Mouse (Mus musculus) embryonic fibroblast, embryonic 13.5 days (primary cell): ENCODE measurements around the gene Hunk.

ENCODE experiments used
- CTCF ChIP-seq: IDR thresholded peaks from 2 replicates; pipeline ENCODE4 v1.5.1; 2011; ENCODE audit warnings: mild to moderate bottlenecking, control low read depth, low read length, moderate library complexity, borderline replicate concordance; ENCODE audit not compliant: insufficient read depth
- POLR2A ChIP-seq: IDR thresholded peaks from 2 replicates; pipeline ENCODE4 v1.6.1; 2011; ENCODE audit warnings: low read depth, mild to moderate bottlenecking, control low read depth, low read length, moderate library complexity

DNA sequence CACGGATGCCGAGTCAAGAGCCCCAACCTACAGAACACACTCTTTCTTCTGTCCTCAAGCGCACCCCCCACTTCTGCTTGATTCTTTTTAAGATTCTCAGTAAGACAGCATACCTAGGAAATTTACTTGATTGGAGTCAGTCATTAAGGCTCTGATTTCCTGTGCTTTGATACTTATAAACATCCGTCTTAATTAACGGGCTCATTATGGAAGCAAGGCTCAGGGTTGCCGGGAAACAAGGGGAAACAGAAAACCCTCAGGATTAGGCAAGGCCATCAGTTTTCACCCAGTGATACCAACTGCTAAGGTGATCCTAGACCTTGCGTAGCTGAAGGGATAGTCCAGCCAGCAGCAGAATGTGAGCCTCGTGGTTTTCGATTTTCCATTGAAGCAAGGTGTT lies 162.2 kb downstream of the Hunk start:
- TF ChIP-seq CTCF (no peak), POLR2A (no peak)
